Mouse (Mus musculus): ENCODE results near the gene Fam126a. TPM values are rescaled to one million over a fixed set of nuclear protein-coding genes. Genes with fewer than 3 reads are reported as not detected.

Gene Fam126a
- polyA plus RNA-seq, 1 experiment from 2014 or later: 33.9 TPM

DNA sequence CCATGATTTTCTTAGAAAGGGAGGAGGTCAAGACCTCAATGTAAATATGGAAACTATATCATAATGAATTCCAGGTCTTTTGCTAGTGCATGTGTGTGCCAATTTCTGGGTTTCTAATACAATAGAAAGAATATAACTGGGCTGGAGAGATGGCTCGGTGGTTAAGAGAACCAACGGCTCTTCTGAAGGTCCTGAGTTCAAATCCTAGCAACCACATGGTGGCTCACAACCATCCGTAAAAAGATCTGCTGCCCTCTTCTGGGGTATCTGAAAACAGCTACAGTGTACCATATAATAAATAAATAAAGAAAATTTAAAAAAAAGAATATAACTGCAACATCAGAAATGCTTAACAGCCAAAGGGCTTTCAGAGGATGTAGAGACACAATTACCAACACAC is 23.9 kb upstream of the Fam126a start:
- 80% methylated on average over 3 of the region's 3 CpGs for WGBS

DNA sequence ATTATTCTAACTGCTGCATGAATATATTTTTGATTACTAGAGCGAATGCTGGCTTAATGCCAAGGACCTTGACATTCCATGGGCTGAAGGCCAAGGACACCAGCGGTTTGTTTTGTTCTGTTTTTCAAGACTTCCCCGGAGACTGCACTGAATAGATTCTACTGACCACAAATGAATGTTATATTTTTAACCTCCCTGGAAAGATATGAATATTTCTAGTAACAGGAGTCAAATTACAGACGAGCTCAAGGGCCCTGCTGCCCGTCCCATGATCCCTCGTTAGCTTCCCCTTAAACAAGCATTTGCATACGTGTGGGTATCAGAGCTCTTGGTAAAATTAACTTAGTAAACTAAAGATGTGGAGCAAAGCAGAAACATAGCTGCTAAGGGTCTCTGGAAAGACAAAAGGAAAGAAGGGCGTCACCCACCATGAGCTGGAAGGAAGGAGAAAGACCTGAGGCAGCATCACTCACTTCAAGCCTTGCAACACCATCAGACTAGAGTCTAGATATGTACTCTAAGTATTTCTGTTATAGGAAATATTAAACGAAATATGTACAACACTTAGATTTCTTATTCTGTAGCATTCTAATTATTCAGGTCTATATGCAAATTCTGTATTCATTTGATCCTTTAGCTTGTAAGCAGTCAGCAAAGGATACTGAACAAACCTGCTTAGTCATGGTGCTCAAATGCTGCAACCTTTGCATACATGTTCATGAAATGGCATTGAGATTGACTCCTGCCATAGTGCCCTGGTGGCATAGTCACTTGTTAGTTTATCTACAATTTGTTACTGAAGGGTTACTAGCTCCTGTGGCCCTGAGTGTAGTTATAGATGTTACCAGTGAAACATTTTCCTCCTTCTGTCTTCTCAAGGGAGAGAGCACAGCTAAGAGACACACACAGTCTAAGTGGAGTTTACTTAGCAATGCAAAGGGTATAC is 23.0 kb upstream of the Fam126a start:
- Histone ChIP-seq H3K4me1 (peaks cover 28% of the 10 kb centered on the region), H3K27me3 (replicated peaks) (no peaks in the 10 kb centered on the region), H3K9ac (no peak overlapping the region; the same call in 1 of the 2 replicates), H3K27ac (replicated peaks) (peak overlapping the region; percentile 92), H3K36me3 (no peaks in the 10 kb centered on the region), H3K9me3 (peaks cover 7% of the 10 kb centered on the region), H3K4me2 (peak overlapping the region; percentile 51), H3K4me3 (no peak overlapping the region)
- no peak for ATAC-seq (ENCODE audit: extremely low read depth, insufficient number of reproducible peaks, low FRiP score, low TSS enrichment)
- WGBS: 20% methylated on average over 9 of the region's 9 CpGs

More for the DNA sequence above, 23.9 kb upstream of the Fam126a start:
- no peaks in the 10 kb centered on the region for H3K36me3 ChIP-seq
- no peak overlapping the region for H3K9ac ChIP-seq
- peaks cover 7% of the 10 kb centered on the region for H3K9me3 ChIP-seq
- H3K4me1 ChIP-seq: peaks cover 24% of the 10 kb centered on the region
- H3K27me3 ChIP-seq (replicated peaks): no peaks in the 10 kb centered on the region
- H3K4me2 ChIP-seq: no peak overlapping the region
- ATAC-seq (ENCODE audit: extremely low read depth, insufficient number of reproducible peaks, low FRiP score, low TSS enrichment): no peak
- no peak overlapping the region for H3K4me3 ChIP-seq
- H3K27ac ChIP-seq (replicated peaks): peak overlapping the region; percentile 92

DNA sequence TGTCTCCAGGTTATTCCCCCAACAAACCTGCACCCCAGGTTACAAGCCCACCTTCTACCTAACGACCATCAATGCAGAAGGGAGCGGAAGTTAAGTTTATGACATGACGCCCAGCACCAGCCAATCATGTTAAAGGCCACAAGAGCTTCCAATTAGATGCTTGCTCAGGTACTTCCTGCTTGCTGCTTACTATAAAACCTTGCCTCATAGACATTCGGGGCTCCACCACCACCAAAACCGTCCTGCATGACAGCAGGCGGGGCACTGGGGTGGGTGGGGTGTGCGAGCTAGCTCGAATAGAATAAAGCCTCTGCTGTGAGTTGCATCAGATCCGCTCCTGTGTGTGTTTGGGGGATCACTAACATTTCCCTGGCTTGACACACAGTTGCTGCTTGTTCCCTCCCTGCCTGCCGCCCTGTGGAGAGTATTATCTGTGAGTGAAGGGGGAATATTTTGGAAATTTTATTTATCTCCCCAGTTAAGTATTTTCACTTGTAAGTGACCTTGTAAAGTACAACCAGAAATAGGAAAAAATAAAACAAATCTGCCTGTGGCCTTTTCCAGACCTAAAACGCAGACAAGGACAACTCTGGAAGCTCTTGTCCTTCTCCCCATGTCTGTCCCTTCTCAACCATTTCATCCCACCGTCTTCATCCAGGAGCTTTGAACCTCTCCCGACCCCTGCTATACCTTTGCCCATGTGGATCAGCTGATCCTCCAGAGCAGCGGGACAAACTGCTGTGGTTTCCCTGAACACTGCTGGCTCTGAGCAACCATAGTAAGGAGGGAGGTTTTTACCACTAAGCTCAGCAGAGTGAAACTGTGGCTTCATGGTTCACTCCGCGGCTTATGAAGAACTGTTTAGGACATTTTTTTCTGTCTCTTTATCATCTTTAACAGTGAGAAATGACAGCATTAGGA is 21.5 kb upstream of the Fam126a start:
- H3K27ac ChIP-seq (replicated peaks): peak overlapping the region; percentile 85

GRCm38 (mm10) chr5:24047821-24048220 is 17.3 kb upstream of the Fam126a start:
- no peak overlapping the region for H3K4me3 ChIP-seq
- peak overlapping the region; percentile 65 for H3K27ac ChIP-seq (replicated peaks)
- no peaks in the 10 kb centered on the region for H3K9me3 ChIP-seq
- ATAC-seq (ENCODE audit: extremely low read depth, insufficient number of reproducible peaks, low FRiP score, low TSS enrichment): no peak
- H3K4me2 ChIP-seq: no peak overlapping the region
- 18% methylated on average over 1 of the region's 1 CpGs for WGBS
- H3K9ac ChIP-seq: no peak overlapping the region
- H3K4me1 ChIP-seq: peaks cover 39% of the 10 kb centered on the region
- no peaks in the 10 kb centered on the region for H3K27me3 ChIP-seq (replicated peaks)
- no peaks in the 10 kb centered on the region for H3K36me3 ChIP-seq

More for the DNA sequence above, 21.5 kb upstream of the Fam126a start:
- H3K27me3 ChIP-seq (replicated peaks): no peaks in the 10 kb centered on the region
- peaks cover 43% of the 10 kb centered on the region for H3K4me1 ChIP-seq
- WGBS: 62% methylated on average over 16 of the region's 16 CpGs
- no peak overlapping the region for H3K4me3 ChIP-seq
- no peaks in the 10 kb centered on the region for H3K36me3 ChIP-seq
- H3K9ac ChIP-seq: peak overlapping the region; percentile 59; the same call in 1 of the 2 replicates
- no peak for ATAC-seq (ENCODE audit: extremely low read depth, insufficient number of reproducible peaks, low FRiP score, low TSS enrichment)
- peaks cover 7% of the 10 kb centered on the region for H3K9me3 ChIP-seq
- no peak overlapping the region for H3K4me2 ChIP-seq

- H3K27ac ChIP-seq (replicated peaks): no peak overlapping the region
Measured at GRCm38 (mm10) chr5:24047001-24047400, 16.5 kb upstream of the Fam126a start.

GRCm38 (mm10) chr5:24045998-24046631 is 15.6 kb upstream of the Fam126a start:
- no peaks in the 10 kb centered on the region for H3K36me3 ChIP-seq
- no peaks in the 10 kb centered on the region for H3K27me3 ChIP-seq (replicated peaks)
- H3K9me3 ChIP-seq: no peaks in the 10 kb centered on the region
- no peak overlapping the region for H3K4me3 ChIP-seq
- H3K9ac ChIP-seq: no peak overlapping the region
- no peak overlapping the region for H3K4me2 ChIP-seq
- no peak overlapping the region for H3K27ac ChIP-seq (replicated peaks)
- WGBS: 61% methylated on average over 4 of the region's 4 CpGs
- H3K4me1 ChIP-seq: peaks cover 26% of the 10 kb centered on the region
- ATAC-seq (ENCODE audit: extremely low read depth, insufficient number of reproducible peaks, low FRiP score, low TSS enrichment): no peak

More at GRCm38 (mm10) chr5:24047001-24047400, 16.5 kb upstream of the Fam126a start:
- H3K27me3 ChIP-seq (replicated peaks): no peaks in the 10 kb centered on the region
- H3K9me3 ChIP-seq: no peaks in the 10 kb centered on the region
- 75% methylated on average over 7 of the region's 7 CpGs for WGBS
- no peaks in the 10 kb centered on the region for H3K36me3 ChIP-seq
- no peak overlapping the region for H3K4me3 ChIP-seq
- H3K9ac ChIP-seq: no peak overlapping the region
- no peak overlapping the region for H3K4me2 ChIP-seq
- no peak for ATAC-seq (ENCODE audit: extremely low read depth, insufficient number of reproducible peaks, low FRiP score, low TSS enrichment)
- peaks cover 31% of the 10 kb centered on the region for H3K4me1 ChIP-seq

- Histone ChIP-seq H3K4me2 (no peak overlapping the region), H3K4me1 (peaks cover 26% of the 10 kb centered on the region), H3K4me3 (no peak overlapping the region), H3K27ac (replicated peaks) (no peak overlapping the region), H3K36me3 (no peaks in the 10 kb centered on the region), H3K9ac (no peak overlapping the region), H3K9me3 (no peaks in the 10 kb centered on the region), H3K27me3 (replicated peaks) (no peaks in the 10 kb centered on the region)
- no peak for ATAC-seq (ENCODE audit: extremely low read depth, insufficient number of reproducible peaks, low FRiP score, low TSS enrichment)
- WGBS: 54% methylated on average over 1 of the region's 1 CpGs
Measured at GRCm38 (mm10) chr5:24044387-24044786, 13.9 kb upstream of the Fam126a start.

DNA sequence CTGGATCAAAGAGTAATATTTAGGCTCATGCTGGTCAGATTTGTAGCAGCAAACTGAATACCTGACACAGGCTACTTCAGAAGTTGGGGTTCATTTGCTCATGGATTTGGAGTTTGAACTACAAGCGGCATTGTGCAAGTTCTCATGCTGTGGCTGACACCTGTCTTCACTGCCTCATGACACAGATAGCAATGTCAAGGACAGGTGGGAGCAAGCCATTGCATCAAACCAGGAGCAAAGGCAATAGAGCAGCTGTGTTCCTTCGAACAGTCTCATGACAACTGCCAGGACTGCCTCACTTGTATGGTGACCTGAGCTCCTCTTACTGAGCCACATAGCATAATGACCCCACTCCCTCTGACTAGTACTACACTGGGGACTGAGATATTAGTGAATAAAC is 12.9 kb upstream of the Fam126a start:
- WGBS: 73% methylated on average over 2 of the region's 2 CpGs
- no peak overlapping the region for H3K27ac ChIP-seq (replicated peaks)
- no peak overlapping the region for H3K4me3 ChIP-seq
- H3K36me3 ChIP-seq: no peaks in the 10 kb centered on the region
- H3K4me2 ChIP-seq: no peak overlapping the region
- no peak overlapping the region for H3K9ac ChIP-seq
- no peak for ATAC-seq (ENCODE audit: extremely low read depth, insufficient number of reproducible peaks, low FRiP score, low TSS enrichment)
- peaks cover 20% of the 10 kb centered on the region for H3K4me1 ChIP-seq
- H3K27me3 ChIP-seq (replicated peaks): no peaks in the 10 kb centered on the region
- no peaks in the 10 kb centered on the region for H3K9me3 ChIP-seq

GRCm38 (mm10) chr5:24041341-24041852 is 10.9 kb upstream of the Fam126a start:
- Histone ChIP-seq H3K27me3 (replicated peaks) (no peaks in the 10 kb centered on the region), H3K4me1 (peaks cover 4% of the 10 kb centered on the region; the same call in 1 of the 2 replicates), H3K4me3 (no peak overlapping the region), H3K27ac (replicated peaks) (no peak overlapping the region), H3K9ac (no peak overlapping the region), H3K4me2 (no peak overlapping the region), H3K9me3 (no peaks in the 10 kb centered on the region), H3K36me3 (no peaks in the 10 kb centered on the region)
- no peak for ATAC-seq (ENCODE audit: extremely low read depth, insufficient number of reproducible peaks, low FRiP score, low TSS enrichment)
- 74% methylated on average over 4 of the region's 4 CpGs for WGBS

GRCm38 (mm10) chr5:24040601-24041000 is 10.1 kb upstream of the Fam126a start:
- H3K27ac ChIP-seq (replicated peaks): no peak overlapping the region
- ATAC-seq (ENCODE audit: extremely low read depth, insufficient number of reproducible peaks, low FRiP score, low TSS enrichment): no peak
- no peaks in the 10 kb centered on the region for H3K4me1 ChIP-seq
- no peak overlapping the region for H3K9ac ChIP-seq
- no peaks in the 10 kb centered on the region for H3K36me3 ChIP-seq
- H3K27me3 ChIP-seq (replicated peaks): no peaks in the 10 kb centered on the region
- H3K4me3 ChIP-seq: no peak overlapping the region
- H3K4me2 ChIP-seq: no peak overlapping the region
- no peaks in the 10 kb centered on the region for H3K9me3 ChIP-seq

GRCm38 (mm10) chr5:24039423-24039822 is 8.9 kb upstream of the Fam126a start:
- no peak overlapping the region for H3K4me2 ChIP-seq
- H3K9ac ChIP-seq: no peak overlapping the region
- H3K27me3 ChIP-seq (replicated peaks): no peaks in the 10 kb centered on the region
- WGBS: 86% methylated on average over 5 of the region's 5 CpGs
- no peak overlapping the region for H3K27ac ChIP-seq (replicated peaks)
- peaks cover 6% of the 10 kb centered on the region; the same call in 1 of the 2 replicates for H3K4me1 ChIP-seq
- no peak overlapping the region for H3K4me3 ChIP-seq
- H3K36me3 ChIP-seq: no peaks in the 10 kb centered on the region
- ATAC-seq (ENCODE audit: extremely low read depth, insufficient number of reproducible peaks, low FRiP score, low TSS enrichment): no peak
- no peaks in the 10 kb centered on the region for H3K9me3 ChIP-seq
